Mouse (Mus musculus): ENCODE results near the gene Gprc5b.

GRCm38 (mm10) chr7:118995671-118996070 is 660 bp upstream of the Gprc5b start:
- TF ChIP-seq SIN3A (IDR thresholded peaks at IDR 0.05; ENCODE audit: low read length) (no peak), CTCF (conservative IDR thresholded peaks at IDR 0.05 in 1 of 2, IDR thresholded peaks at IDR 0.05 in 1 of 2; ENCODE audit: low read depth in 2 of 2, low read length in 2 of 2) (no peak), EP300 (IDR thresholded peaks at IDR 0.05; ENCODE audit: low read length) (no peak), NELFE (IDR thresholded peaks at IDR 0.05; ENCODE audit: low read depth, low read length) (no peak), POLR2A (IDR thresholded peaks at IDR 0.05; ENCODE audit: low read depth, low read length) (no peak)
